Mouse (Mus musculus): ENCODE measurements around the gene Tmprss6. TPM values are rescaled to one million over a fixed set of nuclear protein-coding genes. Genes with fewer than 3 reads are reported as not detected.

Gene Tmprss6
- polyA plus RNA-seq, 1 experiment, result not detected

- TF ChIP-seq FLI1 (IDR thresholded peaks at IDR 0.05; ENCODE audit: low read length), result no peak
- TF ChIP-seq GATA1 (IDR thresholded peaks at IDR 0.05; ENCODE audit: borderline replicate concordance, low read length), result no peak
- Histone ChIP-seq H3K36me3 (replicated peaks; ENCODE audit: low read length) (peaks cover 6% of the 10 kb centered on the region), H3K27me3 (replicated peaks) (peaks cover 59% of the 10 kb centered on the region), H3K4me1 (peaks cover 17% of the 10 kb centered on the region), H3K4me3 (replicated peaks) (no peak within 1 kb of the TSS), H3K9me3 (peaks cover 12% of the 10 kb centered on the region)
Measured at GRCm38 (mm10) chr15:78395478-78395962, 72.9 kb downstream of the Tmprss6 start, which contains the start of gene Tex33. Tex33 (minus strand) TSS chr15:78395912.

- Histone ChIP-seq H3K4me1 (0 out of 2 replicates have a peak, but pooled peaks cover 6% of the 10 kb centered on the region), H3K27me3 (replicated peaks) (peaks cover 76% of the 10 kb centered on the region), H3K9me3 (peaks cover 12% of the 10 kb centered on the region), H3K36me3 (replicated peaks; ENCODE audit: low read length) (no peaks in the 10 kb centered on the region), H3K4me3 (replicated peaks) (no peak overlapping the region)
- no peak for TF ChIP-seq GATA1 (IDR thresholded peaks at IDR 0.05; ENCODE audit: borderline replicate concordance, low read length)
- TF ChIP-seq FLI1 (IDR thresholded peaks at IDR 0.05; ENCODE audit: low read length), result no peak
Measured at GRCm38 (mm10) chr15:78390855-78391254, 77.6 kb downstream of the Tmprss6 start.

Other genes starting within 250 kb of the Tmprss6 start
- gene Ncf4, start 223.8 kb downstream of the Tmprss6 start, polyA plus RNA-seq (2012; ENCODE audit: insufficient read depth, low replicate concordance), result 31.4 and 83.6 TPM in 2 replicates
- gene Csf2rb2, start 162.9 kb downstream of the Tmprss6 start, polyA plus RNA-seq (2012; ENCODE audit: insufficient read depth, low replicate concordance), result 47.0 and 75.8 TPM in 2 replicates
- gene Csf2rb, start 142.9 kb downstream of the Tmprss6 start, polyA plus RNA-seq (2012; ENCODE audit: insufficient read depth, low replicate concordance), result 80.6 and 123 TPM in 2 replicates
- not detected in 2 replicates for gene Tex33, start 72.7 kb downstream of the Tmprss6 start, polyA plus RNA-seq (2012; ENCODE audit: insufficient read depth, low replicate concordance)
- 1.6 and 6.3 TPM in 2 replicates for gene Tst, start 62.7 kb downstream of the Tmprss6 start, polyA plus RNA-seq (2012; ENCODE audit: insufficient read depth, low replicate concordance)
- gene Mpst, start 62.2 kb downstream of the Tmprss6 start, polyA plus RNA-seq (2012; ENCODE audit: insufficient read depth, low replicate concordance), result 68.5 and 128 TPM in 2 replicates
- 9.6 TPM in 1 of 2 replicates, not detected in the other for gene Kctd17, start 40.1 kb downstream of the Tmprss6 start, polyA plus RNA-seq (2012; ENCODE audit: insufficient read depth, low replicate concordance)
- gene Il2rb, start 26.6 kb upstream of the Tmprss6 start, polyA plus RNA-seq (2012; ENCODE audit: insufficient read depth, low replicate concordance), result not detected in 2 replicates
- gene C1qtnf6, start 62.8 kb upstream of the Tmprss6 start, polyA plus RNA-seq (2012; ENCODE audit: insufficient read depth, low replicate concordance), result 22.8 and 31.2 TPM in 2 replicates
- gene Sstr3, start 76.1 kb upstream of the Tmprss6 start, polyA plus RNA-seq (2012; ENCODE audit: insufficient read depth, low replicate concordance), result not detected in 2 replicates
- gene Rac2, start 104.1 kb upstream of the Tmprss6 start, polyA plus RNA-seq (2012; ENCODE audit: insufficient read depth, low replicate concordance), result 860 and 3,464 TPM in 2 replicates
- gene Cyth4, start 128.4 kb upstream of the Tmprss6 start, polyA plus RNA-seq (2012; ENCODE audit: insufficient read depth, low replicate concordance), result 27.7 and 31.6 TPM in 2 replicates